Mouse (Mus musculus) stomach, embryonic 14.5 days (tissue): ENCODE measurements at regions not wholly inside any gene's neighbourhood (a gene's known extent, or its start where the extent isn't known, plus 50 kb on each side); places are given as distances from the start of the nearest gene placed in this dataset.

ENCODE experiments used
- ATAC-seq: fragments of 200-750 bp; cut with Nextera tagmentation; 2 replicates; pipeline ENCODE4 v1.8.0; 2017; ENCODE audit warnings: low read depth, moderate TSS enrichment; ENCODE audit not compliant: insufficient number of reproducible peaks, insufficient read depth, low FRiP score
- H3K27ac ChIP-seq: fragments of 300-500 bp; sonication (generic); 2 replicates; pipeline ENCODE4 v1.5.1; 2014; ENCODE audit warnings: mild to moderate bottlenecking, low read length, moderate library complexity, mixed read lengths
- H3K27me3 ChIP-seq: fragments of 300-500 bp; sonication (generic); 2 replicates; pipeline ENCODE4 v1.6.1; 2014; ENCODE audit warnings: low read length, control low read depth, mixed read lengths; ENCODE audit not compliant: control insufficient read depth, insufficient read depth
- H3K36me3 ChIP-seq: fragments of 300-500 bp; sonication (generic); 2 replicates; pipeline ENCODE4 v1.6.1; 2014; ENCODE audit warnings: mild to moderate bottlenecking, control low read depth, low read length, moderate library complexity, mixed read lengths; ENCODE audit not compliant: control insufficient read depth, insufficient read depth
- H3K4me1 ChIP-seq: fragments of 300-500 bp; sonication (generic); 2 replicates; pipeline ENCODE4 v1.6.1; 2014; ENCODE audit warnings: low read length, control low read depth, mixed read lengths; ENCODE audit not compliant: control insufficient read depth, insufficient read depth
- H3K4me2 ChIP-seq: fragments of 300-500 bp; sonication (generic); replicated peaks from 2 replicates; pipeline ENCODE4 v1.6.1; 2014; ENCODE audit warnings: low read depth, low read length, control low read depth
- H3K4me3 ChIP-seq: fragments of 300-500 bp; sonication (generic); 2 replicates; pipeline ENCODE4 v1.5.1; 2014; ENCODE audit warnings: low read depth, low read length, control low read depth
- H3K9ac ChIP-seq: fragments of 300-500 bp; sonication (generic); replicated peaks from 2 replicates; pipeline ENCODE4 v1.6.1; 2014; ENCODE audit warnings: low read depth, mild to moderate bottlenecking, control low read depth, low read length, moderate library complexity, mixed read lengths
- H3K9me3 ChIP-seq: fragments of 300-500 bp; sonication (generic); 2 replicates; pipeline ENCODE4 v1.6.1; 2016; ENCODE audit warnings: low read depth, low read length, control low read depth; ENCODE audit not compliant: control insufficient read depth
- WGBS: fragments of 180-500 bp; shearing (Covaris S2); extraction: QIAGEN DNeasy Blood & Tissue Kit; methylation state at CpG from one replicate; pipeline ENCODE4 v1.1.7; 2014; 5-methylcytosine and 5-hydroxymethylcytosine counted together

GRCm38 (mm10) chr1:190453549-190453948 lies 283.0 kb upstream of the Prox1 start:
- Histone ChIP-seq H3K36me3 (no peaks in the 10 kb centered on the region), H3K27me3 (no peaks in the 10 kb centered on the region), H3K4me3 (no peak overlapping the region), H3K4me1 (peaks cover 8% of the 10 kb centered on the region; the same call in 1 of the 2 replicates), H3K4me2 (no peak overlapping the region), H3K9ac (no peak overlapping the region), H3K9me3 (no peaks in the 10 kb centered on the region), H3K27ac (no peak overlapping the region)
- no peak for ATAC-seq
- 92% methylated on average over 10 of the region's 10 CpGs for WGBS

GRCm38 (mm10) chr1:190452115-190452842 lies 281.8 kb upstream of the Prox1 start:
- no peak for ATAC-seq
- Histone ChIP-seq H3K27ac (no peak overlapping the region), H3K9me3 (no peaks in the 10 kb centered on the region), H3K4me1 (peaks cover 2% of the 10 kb centered on the region; the same call in 1 of the 2 replicates), H3K36me3 (no peaks in the 10 kb centered on the region), H3K4me3 (no peak overlapping the region), H3K4me2 (no peak overlapping the region), H3K27me3 (no peaks in the 10 kb centered on the region), H3K9ac (no peak overlapping the region)
- WGBS: 53% methylated on average over 11 of the region's 11 CpGs

- Histone ChIP-seq H3K9me3 (no peaks in the 10 kb centered on the region), H3K9ac (no peak overlapping the region), H3K36me3 (no peaks in the 10 kb centered on the region), H3K4me1 (no peaks in the 10 kb centered on the region), H3K4me3 (no peak overlapping the region), H3K27ac (no peak overlapping the region), H3K4me2 (no peak overlapping the region), H3K27me3 (no peaks in the 10 kb centered on the region)
- 20% methylated on average over 8 of the region's 8 CpGs for WGBS
- ATAC-seq: no peak
Measured at GRCm38 (mm10) chr1:190448263-190448662, 277.7 kb upstream of the Prox1 start.

- WGBS: 71% methylated on average over 7 of the region's 7 CpGs
- Histone ChIP-seq H3K4me3 (no peak overlapping the region), H3K9me3 (no peaks in the 10 kb centered on the region), H3K27me3 (no peaks in the 10 kb centered on the region), H3K27ac (no peak overlapping the region), H3K9ac (no peak overlapping the region), H3K4me2 (no peak overlapping the region), H3K36me3 (no peaks in the 10 kb centered on the region), H3K4me1 (no peaks in the 10 kb centered on the region)
- ATAC-seq: no peak
Measured at GRCm38 (mm10) chr1:190447253-190447652, 276.7 kb upstream of the Prox1 start.

GRCm38 (mm10) chr1:190446676-190447075 lies 276.2 kb upstream of the Prox1 start:
- no peak for ATAC-seq
- Histone ChIP-seq H3K4me3 (no peak overlapping the region), H3K9me3 (no peaks in the 10 kb centered on the region), H3K4me2 (no peak overlapping the region), H3K4me1 (no peaks in the 10 kb centered on the region), H3K27ac (no peak overlapping the region), H3K9ac (no peak overlapping the region), H3K27me3 (no peaks in the 10 kb centered on the region), H3K36me3 (no peaks in the 10 kb centered on the region)
- WGBS: 82% methylated on average over 5 of the region's 5 CpGs

- Histone ChIP-seq H3K27me3 (no peaks in the 10 kb centered on the region), H3K4me1 (no peaks in the 10 kb centered on the region), H3K27ac (no peak overlapping the region), H3K4me2 (no peak overlapping the region), H3K4me3 (no peak overlapping the region), H3K9me3 (no peaks in the 10 kb centered on the region), H3K36me3 (no peaks in the 10 kb centered on the region), H3K9ac (no peak overlapping the region)
- 72% methylated on average over 9 of the region's 9 CpGs for WGBS
- no peak for ATAC-seq
Measured at GRCm38 (mm10) chr1:190444366-190444765, 273.9 kb upstream of the Prox1 start.

- Histone ChIP-seq H3K4me1 (no peaks in the 10 kb centered on the region), H3K27ac (no peak overlapping the region), H3K27me3 (no peaks in the 10 kb centered on the region), H3K36me3 (no peaks in the 10 kb centered on the region), H3K4me3 (no peak overlapping the region), H3K9ac (no peak overlapping the region), H3K9me3 (no peaks in the 10 kb centered on the region), H3K4me2 (no peak overlapping the region)
- no peak for ATAC-seq
- WGBS: 87% methylated on average over 3 of the region's 3 CpGs
Measured at GRCm38 (mm10) chr1:190443234-190443633, 272.7 kb upstream of the Prox1 start.

- Histone ChIP-seq H3K4me1 (no peaks in the 10 kb centered on the region), H3K9ac (no peak overlapping the region)
- WGBS: 79% methylated on average over 4 of the region's 4 CpGs
Measured at GRCm38 (mm10) chr1:190442166-190442565, 271.7 kb upstream of the Prox1 start.

GRCm38 (mm10) chr1:190438789-190439188 lies 268.3 kb upstream of the Prox1 start:
- Histone ChIP-seq H3K9me3 (no peaks in the 10 kb centered on the region), H3K4me1 (no peaks in the 10 kb centered on the region), H3K9ac (no peak overlapping the region), H3K36me3 (no peaks in the 10 kb centered on the region), H3K4me3 (no peak overlapping the region), H3K27ac (no peak overlapping the region), H3K27me3 (no peaks in the 10 kb centered on the region), H3K4me2 (no peak overlapping the region)
- 74% methylated on average over 2 of the region's 2 CpGs for WGBS
- no peak for ATAC-seq

More at GRCm38 (mm10) chr1:190442166-190442565, 271.7 kb upstream of the Prox1 start:
- Histone ChIP-seq H3K9me3 (no peaks in the 10 kb centered on the region), H3K27me3 (no peaks in the 10 kb centered on the region), H3K36me3 (no peaks in the 10 kb centered on the region), H3K4me2 (no peak overlapping the region), H3K4me3 (no peak overlapping the region), H3K27ac (no peak overlapping the region)
- ATAC-seq: no peak
